Mouse (Mus musculus) kidney, embryonic 14.5 days (tissue): Measurements from ENCODE around the gene B4galt3. TPM values are rescaled to one million over a fixed set of nuclear protein-coding genes. Genes with fewer than 3 reads are reported as not detected.

Source experiments
- ATAC-seq: fragments of 200-750 bp; cut with Nextera tagmentation; 2 replicates; pipeline ENCODE4 v1.8.0; 2017; ENCODE audit warnings: moderate number of reproducible peaks, mild to moderate bottlenecking, moderate TSS enrichment, moderate library complexity; ENCODE audit not compliant: low FRiP score, low TSS enrichment
- H3K27ac ChIP-seq: fragments of 300-500 bp; sonication (generic); 2 replicates; pipeline ENCODE4 v1.5.1; 2014; ENCODE audit warnings: low read depth, mild to moderate bottlenecking, low read length, moderate library complexity, mixed read lengths
- H3K27me3 ChIP-seq: fragments of 300-500 bp; sonication (generic); 2 replicates; pipeline ENCODE4 v1.6.1; 2014; ENCODE audit warnings: mild to moderate bottlenecking, low read length; ENCODE audit not compliant: control insufficient read depth, insufficient read depth
- H3K36me3 ChIP-seq: fragments of 300-500 bp; sonication (generic); 2 replicates; pipeline ENCODE4 v1.6.1; 2014; ENCODE audit warnings: low read length, mixed read lengths; ENCODE audit not compliant: control insufficient read depth, insufficient read depth
- H3K4me1 ChIP-seq: fragments of 300-500 bp; sonication (generic); 2 replicates; pipeline ENCODE4 v1.6.1; 2014; ENCODE audit warnings: low read length, mixed read lengths; ENCODE audit not compliant: control insufficient read depth, insufficient read depth
- H3K4me2 ChIP-seq: fragments of 300-500 bp; sonication (generic); replicated peaks from 2 replicates; pipeline ENCODE4 v1.6.1; 2014; ENCODE audit warnings: low read depth, mild to moderate bottlenecking, low read length
- H3K4me3 ChIP-seq: fragments of 300-500 bp; sonication (generic); 2 replicates; pipeline ENCODE4 v1.5.1; 2014; ENCODE audit warnings: mild to moderate bottlenecking, low read length
- H3K9ac ChIP-seq: fragments of 300-500 bp; sonication (generic); 2 replicates; pipeline ENCODE4 v1.6.1; 2014; ENCODE audit warnings: low read depth, mild to moderate bottlenecking, low read length, moderate library complexity
- H3K9me3 ChIP-seq: fragments of 300-500 bp; sonication (generic); 2 replicates; pipeline ENCODE4 v1.6.1; 2016; ENCODE audit warnings: low read length; ENCODE audit not compliant: control insufficient read depth
- WGBS: fragments of 180-500 bp; shearing (Covaris S2); extraction: QIAGEN DNeasy Blood & Tissue Kit; methylation state at CpG from one replicate; pipeline ENCODE4 v1.1.7; 2014; 5-methylcytosine and 5-hydroxymethylcytosine counted together
- polyA plus RNA-seq: library from polyadenylated mRNA; unstranded; fragments of >200 nt; fragmentation: Nextera tagmentation; extraction: Ambion mirVana; gene quantifications from 2 replicates; pipeline ENCODE4 v1.2.1, GENCODE M21; 2014

Gene B4galt3
- polyA plus RNA-seq, 1 experiment from 2014 or later = 79.2 TPM

GRCm38 (mm10) chr1:171257781-171258180 is 12.3 kb upstream of the B4galt3 start:
- H3K9ac ChIP-seq = no peak overlapping the region
- H3K9me3 ChIP-seq = no peaks in the 10 kb centered on the region
- H3K4me3 ChIP-seq = no peak overlapping the region
- H3K36me3 ChIP-seq = peaks cover 13% of the 10 kb centered on the region
- H3K4me1 ChIP-seq = peaks cover 12% of the 10 kb centered on the region; the same call in 1 of the 2 replicates
- H3K27me3 ChIP-seq = no peaks in the 10 kb centered on the region
- ATAC-seq = no peak
- 86% methylated on average over 9 of the region's 9 CpGs for WGBS
- H3K4me2 ChIP-seq = no peak overlapping the region
- no peak overlapping the region for H3K27ac ChIP-seq

GRCm38 (mm10) chr1:171258921-171259320 is 11.2 kb upstream of the B4galt3 start:
- H3K36me3 ChIP-seq = peaks cover 11% of the 10 kb centered on the region
- 82% methylated on average over 17 of the region's 17 CpGs for WGBS
- no peak overlapping the region for H3K27ac ChIP-seq
- H3K9ac ChIP-seq = no peak overlapping the region
- no peak overlapping the region for H3K4me3 ChIP-seq
- ATAC-seq = no peak
- no peak overlapping the region for H3K4me2 ChIP-seq
- H3K4me1 ChIP-seq = peaks cover 11% of the 10 kb centered on the region; the same call in 1 of the 2 replicates
- H3K9me3 ChIP-seq = no peaks in the 10 kb centered on the region
- no peaks in the 10 kb centered on the region for H3K27me3 ChIP-seq

- Histone ChIP-seq H3K27me3 (no peaks in the 10 kb centered on the region), H3K27ac (no peak overlapping the region), H3K36me3 (peaks cover 7% of the 10 kb centered on the region), H3K4me3 (no peak overlapping the region), H3K4me1 (peaks cover 11% of the 10 kb centered on the region; the same call in 1 of the 2 replicates), H3K9ac (no peak overlapping the region), H3K9me3 (no peaks in the 10 kb centered on the region), H3K4me2 (no peak overlapping the region)
- ATAC-seq = no peak
- WGBS = 52% methylated on average over 3 of the region's 3 CpGs
These were observed 9.8 kb upstream of the B4galt3 start for GRCm38 (mm10) chr1:171260316-171260715.

GRCm38 (mm10) chr1:171262594-171263130 is 7.5 kb upstream of the B4galt3 start:
- ATAC-seq = peak; percentile 79
- H3K4me2 ChIP-seq = peak overlapping the region; percentile 38; the same call in 1 of the 2 replicates
- H3K36me3 ChIP-seq = peaks cover 7% of the 10 kb centered on the region
- peak overlapping the region; percentile 93 for H3K27ac ChIP-seq
- H3K27me3 ChIP-seq = no peaks in the 10 kb centered on the region
- H3K9me3 ChIP-seq = no peaks in the 10 kb centered on the region
- H3K4me3 ChIP-seq = peak overlapping the region; percentile 16
- 9% methylated on average over 8 of the region's 8 CpGs for WGBS
- H3K9ac ChIP-seq = peak overlapping the region; percentile 44; the same call in 1 of the 2 replicates
- peaks cover 11% of the 10 kb centered on the region; the same call in 1 of the 2 replicates for H3K4me1 ChIP-seq

GRCm38 (mm10) chr1:171263185-171263611 is 6.9 kb upstream of the B4galt3 start:
- H3K27me3 ChIP-seq = no peaks in the 10 kb centered on the region
- H3K4me3 ChIP-seq = 0 out of 2 replicates have a peak overlapping the region, but pooled peaks have one; percentile 16
- 0% methylated on average over 2 of the region's 2 CpGs for WGBS
- H3K4me2 ChIP-seq = peak overlapping the region; percentile 15; the same call in 1 of the 2 replicates
- no peak overlapping the region for H3K9ac ChIP-seq
- ATAC-seq = peak; percentile 92
- H3K27ac ChIP-seq = peak overlapping the region; percentile 81
- H3K9me3 ChIP-seq = no peaks in the 10 kb centered on the region
- H3K36me3 ChIP-seq = peaks cover 7% of the 10 kb centered on the region
- H3K4me1 ChIP-seq = peaks cover 11% of the 10 kb centered on the region; the same call in 1 of the 2 replicates

- no peaks in the 10 kb centered on the region for H3K27me3 ChIP-seq
- no peak for ATAC-seq
- peaks cover 11% of the 10 kb centered on the region; the same call in 1 of the 2 replicates for H3K4me1 ChIP-seq
- H3K36me3 ChIP-seq = peaks cover 3% of the 10 kb centered on the region
- no peaks in the 10 kb centered on the region for H3K9me3 ChIP-seq
- no peak overlapping the region for H3K4me3 ChIP-seq
- H3K4me2 ChIP-seq = no peak overlapping the region
- H3K9ac ChIP-seq = no peak overlapping the region
- H3K27ac ChIP-seq = peak overlapping the region; percentile 81
- 73% methylated on average over 3 of the region's 3 CpGs for WGBS
These were observed 6.3 kb upstream of the B4galt3 start for GRCm38 (mm10) chr1:171263666-171264461.

DNA sequence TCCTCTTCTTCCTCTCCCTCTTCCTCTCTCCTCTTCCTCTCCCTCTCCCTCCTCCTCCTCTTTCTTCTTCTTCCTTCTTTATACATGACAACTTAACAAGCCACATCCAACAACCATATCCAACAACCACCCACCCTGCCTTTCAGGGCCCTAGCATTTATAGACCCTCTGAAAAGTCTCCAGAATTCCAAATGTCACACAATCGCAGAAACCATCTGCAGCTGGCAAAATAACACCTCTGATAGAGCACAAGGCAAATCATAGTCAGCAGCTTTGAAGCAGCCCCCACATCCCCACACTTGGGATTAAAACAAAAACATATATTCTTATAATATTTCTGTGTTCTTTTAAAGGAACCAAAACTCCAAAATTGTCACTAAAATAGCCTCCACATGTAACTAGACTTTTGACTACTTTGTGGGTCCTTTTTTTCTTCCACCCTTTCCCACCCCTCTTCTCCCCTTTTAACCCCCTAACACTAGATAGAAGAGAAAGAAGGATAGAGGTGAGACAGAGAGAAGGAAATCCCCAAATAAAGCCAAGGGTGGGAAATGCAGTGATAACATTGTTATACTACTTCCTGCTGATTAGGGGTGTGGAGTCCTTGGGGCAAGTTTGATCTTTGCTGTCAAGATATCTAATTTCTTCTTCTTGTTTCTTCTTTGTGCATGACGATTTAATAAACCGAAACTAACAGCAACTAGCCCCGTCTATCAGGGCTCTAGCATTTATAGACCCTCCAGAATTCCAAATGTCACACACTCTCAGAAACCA is 4.0 kb upstream of the B4galt3 start:
- 70% methylated on average over 4 of the region's 4 CpGs for WGBS
- Histone ChIP-seq H3K27me3 (no peaks in the 10 kb centered on the region), H3K27ac (no peak overlapping the region), H3K4me2 (no peak overlapping the region), H3K9me3 (no peaks in the 10 kb centered on the region), H3K4me1 (peaks cover 10% of the 10 kb centered on the region), H3K36me3 (no peaks in the 10 kb centered on the region), H3K9ac (no peak overlapping the region), H3K4me3 (no peak overlapping the region)
- ATAC-seq = no peak

- Histone ChIP-seq H3K4me3 (no peak overlapping the region), H3K4me2 (no peak overlapping the region), H3K4me1 (peaks cover 9% of the 10 kb centered on the region), H3K27me3 (no peaks in the 10 kb centered on the region), H3K9ac (no peak overlapping the region), H3K9me3 (no peaks in the 10 kb centered on the region), H3K27ac (no peak overlapping the region), H3K36me3 (peaks cover 11% of the 10 kb centered on the region; the same call in 1 of the 2 replicates)
- ATAC-seq = no peak
- 59% methylated on average over 1 of the region's 1 CpGs for WGBS
These were observed 1.8 kb upstream of the B4galt3 start for GRCm38 (mm10) chr1:171268341-171268740.
